Mouse (Mus musculus) embryonic facial prominence, embryonic 14.5 days (tissue): ENCODE measurements around the gene Aup1. TPM values are rescaled to one million over a fixed set of nuclear protein-coding genes. Genes with fewer than 3 reads are reported as not detected.
A peak's percentile ranks its signal among the peaks of the same experiment; 100 is the strongest.

Experiments used
- ATAC-seq: fragments of 200-750 bp; cut with Nextera tagmentation; 2 replicates; pipeline ENCODE4 v1.8.0; 2017; ENCODE audit warnings: low read depth, moderate number of reproducible peaks, moderate TSS enrichment
- DNase-seq: peaks from one replicate; pipeline ENCODE4 v3.0.0-alpha.2; 2015; ENCODE audit warnings: low spot score
- H3K27ac ChIP-seq: fragments of 300-500 bp; sonication (generic); replicated peaks from 2 replicates; pipeline ENCODE4 v1.5.1; 2014; ENCODE audit warnings: low read depth, mild to moderate bottlenecking, low read length, moderate library complexity
- H3K27me3 ChIP-seq: fragments of 300-500 bp; sonication (generic); replicated peaks from 2 replicates; pipeline ENCODE4 v1.6.1; 2014; ENCODE audit warnings: low read length; ENCODE audit not compliant: control insufficient read depth, insufficient read depth
- H3K36me3 ChIP-seq: fragments of 300-500 bp; sonication (generic); 2 replicates; pipeline ENCODE4 v1.6.1; 2014; ENCODE audit warnings: low read length, mixed read lengths; ENCODE audit not compliant: control insufficient read depth, insufficient read depth
- H3K4me1 ChIP-seq: fragments of 300-500 bp; sonication (generic); 2 replicates; pipeline ENCODE4 v1.6.1; 2014; ENCODE audit warnings: antibody characterized with exemption, low read length; ENCODE audit not compliant: control insufficient read depth, insufficient read depth
- H3K4me2 ChIP-seq: fragments of 300-500 bp; sonication (generic); 2 replicates; pipeline ENCODE4 v1.6.1; 2014; ENCODE audit warnings: low read depth, mild to moderate bottlenecking, low read length, moderate library complexity, mixed read lengths
- H3K4me3 ChIP-seq: fragments of 300-500 bp; sonication (generic); 2 replicates; pipeline ENCODE4 v1.5.1; 2014; ENCODE audit warnings: low read depth, mild to moderate bottlenecking, low read length
- H3K9ac ChIP-seq: fragments of 300-500 bp; sonication (generic); 2 replicates; pipeline ENCODE4 v1.6.1; 2014; ENCODE audit warnings: low read depth, mild to moderate bottlenecking, low read length, moderate library complexity, mixed read lengths
- H3K9me3 ChIP-seq: fragments of 300-500 bp; sonication (generic); 2 replicates; pipeline ENCODE4 v1.6.1; 2016; ENCODE audit warnings: low read length; ENCODE audit not compliant: control insufficient read depth
- WGBS: fragments of 180-500 bp; shearing (Covaris S2); extraction: QIAGEN DNeasy Blood & Tissue Kit; methylation state at CpG from one replicate; pipeline ENCODE4 v1.1.7; 2014; 5-methylcytosine and 5-hydroxymethylcytosine counted together
- polyA plus RNA-seq: library from polyadenylated mRNA; unstranded; fragments of >200 nt; fragmentation: Nextera tagmentation; extraction: Ambion mirVana; gene quantifications from 2 replicates; pipeline ENCODE4 v1.2.1, GENCODE M21; 2014

The Aup1 gene
- 118 and 121 TPM in 2 replicates for polyA plus RNA-seq

GRCm38 (mm10) chr6:83054074-83054851, at the start of gene Aup1:
TSS of gene Aup1 (plus strand) at chr6:83054521.
- no peaks in the 10 kb centered on the region for H3K9me3 ChIP-seq
- peak within 1 kb of the TSS; percentile 94 for H3K4me3 ChIP-seq
- WGBS = 0% methylated on average over 40 of the region's 64 CpGs
- ATAC-seq (peak; percentile 98), DNase-seq (peak; percentile 99)
- peak within 1 kb of the TSS; percentile 92 for H3K9ac ChIP-seq
- peak within 1 kb of the TSS; percentile 87 for H3K27ac ChIP-seq
- H3K4me1 ChIP-seq = peaks cover 17% of the 10 kb centered on the region
- H3K4me2 ChIP-seq = peak within 1 kb of the TSS; percentile 82
- H3K27me3 ChIP-seq = no peaks in the 10 kb centered on the region
- H3K36me3 ChIP-seq = peaks cover 39% of the 10 kb centered on the region

DNA sequence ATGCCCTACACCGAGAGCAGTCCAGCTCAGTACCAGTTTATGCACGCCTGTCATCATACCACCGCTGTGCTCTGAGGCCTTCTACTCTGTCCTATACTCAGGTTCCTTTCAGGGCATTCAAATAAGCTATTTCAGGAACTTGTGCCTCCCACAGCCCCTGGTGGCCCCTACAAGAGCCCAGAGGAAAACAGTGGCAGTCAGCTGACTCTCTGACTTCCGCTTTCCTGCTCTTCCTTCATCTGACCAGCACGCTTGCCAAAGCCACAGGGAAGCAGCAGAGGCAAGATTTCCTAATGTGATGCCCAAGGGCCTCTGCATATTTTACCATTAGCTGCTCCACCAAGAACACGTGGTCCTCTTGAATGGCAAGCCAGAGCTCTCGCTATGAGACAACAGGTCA, 49.4 kb upstream of the Aup1 start:
- Histone ChIP-seq H3K4me2 (no peak overlapping the region), H3K4me3 (no peak overlapping the region), H3K36me3 (no peaks in the 10 kb centered on the region), H3K4me1 (0 out of 2 replicates have a peak, but pooled peaks cover 7% of the 10 kb centered on the region), H3K9me3 (no peaks in the 10 kb centered on the region), H3K27ac (no peak overlapping the region; the same call in 1 of the 2 replicates), H3K9ac (no peak overlapping the region), H3K27me3 (no peaks in the 10 kb centered on the region)
- no peak for ATAC-seq
- DNase-seq = peak; percentile 55
- WGBS = 36% methylated on average over 7 of the region's 7 CpGs

GRCm38 (mm10) chr6:83005444-83006011, 48.8 kb upstream of the Aup1 start:
- 77% methylated on average over 10 of the region's 10 CpGs for WGBS
- Histone ChIP-seq H3K9ac (no peak overlapping the region), H3K27me3 (no peaks in the 10 kb centered on the region), H3K4me1 (0 out of 2 replicates have a peak, but pooled peaks cover 7% of the 10 kb centered on the region), H3K27ac (no peak overlapping the region), H3K36me3 (no peaks in the 10 kb centered on the region), H3K4me3 (no peak overlapping the region), H3K9me3 (no peaks in the 10 kb centered on the region), H3K4me2 (no peak overlapping the region)
- ATAC-seq = no peak
- no peak for DNase-seq

GRCm38 (mm10) chr6:83006114-83006513, 48.2 kb upstream of the Aup1 start:
- ATAC-seq (no peak), DNase-seq (no peak)
- Histone ChIP-seq H3K9ac (no peak overlapping the region), H3K27ac (no peak overlapping the region), H3K36me3 (no peaks in the 10 kb centered on the region), H3K4me3 (no peak overlapping the region), H3K9me3 (no peaks in the 10 kb centered on the region), H3K4me2 (no peak overlapping the region), H3K4me1 (0 out of 2 replicates have a peak, but pooled peaks cover 7% of the 10 kb centered on the region), H3K27me3 (no peaks in the 10 kb centered on the region)
- 78% methylated on average over 6 of the region's 6 CpGs for WGBS

DNA sequence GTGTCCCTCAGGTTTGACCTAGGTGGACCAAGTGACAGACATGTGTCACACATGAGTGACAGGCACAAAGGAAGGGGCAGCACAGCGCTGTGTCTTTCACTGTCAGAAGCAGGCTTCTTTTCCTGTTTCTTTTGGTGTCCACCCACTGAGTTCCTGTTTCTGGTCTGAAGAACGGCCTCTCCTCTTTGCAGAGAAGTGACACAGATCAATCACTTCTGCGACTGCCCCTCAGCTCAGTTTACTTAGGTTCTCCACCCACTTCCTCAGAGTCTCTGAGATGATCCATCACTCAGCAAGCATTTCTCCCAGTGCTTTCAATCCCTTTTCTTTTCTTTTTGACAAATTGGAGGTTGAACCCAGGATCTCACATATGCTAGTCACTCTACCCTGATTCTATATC, 45.7 kb upstream of the Aup1 start:
- H3K27ac ChIP-seq = no peak overlapping the region
- no peak overlapping the region for H3K9ac ChIP-seq
- no peaks in the 10 kb centered on the region for H3K9me3 ChIP-seq
- no peaks in the 10 kb centered on the region for H3K27me3 ChIP-seq
- WGBS = 40% methylated on average over 3 of the region's 3 CpGs
- ATAC-seq = no peak
- no peak for DNase-seq
- H3K4me1 ChIP-seq = 0 out of 2 replicates have a peak, but pooled peaks cover 7% of the 10 kb centered on the region
- no peak overlapping the region for H3K4me2 ChIP-seq
- no peaks in the 10 kb centered on the region for H3K36me3 ChIP-seq
- no peak overlapping the region for H3K4me3 ChIP-seq

DNA sequence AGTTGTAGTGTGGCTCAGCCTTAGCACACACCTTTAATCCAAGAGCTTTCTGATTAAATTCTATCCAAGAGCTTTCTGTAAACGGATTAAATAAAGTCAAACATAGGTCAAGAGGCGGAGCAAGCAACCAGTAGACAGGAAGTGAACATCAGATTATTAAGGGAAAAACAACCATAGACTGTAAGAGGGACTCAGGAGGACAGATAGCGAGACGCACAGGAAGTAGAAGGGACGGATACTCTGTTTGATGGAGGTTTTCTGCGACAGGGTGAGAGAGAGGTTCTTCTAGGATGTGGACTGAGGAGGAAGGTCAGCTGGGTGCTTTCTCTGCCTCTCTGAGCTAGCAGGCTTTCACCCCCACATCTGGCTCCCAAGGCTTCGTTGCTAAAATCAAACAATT, 44.3 kb upstream of the Aup1 start:
- Histone ChIP-seq H3K4me3 (no peak overlapping the region), H3K4me1 (0 out of 2 replicates have a peak, but pooled peaks cover under 1% of the 10 kb centered on the region), H3K9ac (no peak overlapping the region), H3K4me2 (no peak overlapping the region), H3K36me3 (no peaks in the 10 kb centered on the region), H3K9me3 (no peaks in the 10 kb centered on the region), H3K27ac (no peak overlapping the region), H3K27me3 (no peaks in the 10 kb centered on the region)
- WGBS = 56% methylated on average over 7 of the region's 7 CpGs
- no peak for ATAC-seq
- no peak for DNase-seq

DNA sequence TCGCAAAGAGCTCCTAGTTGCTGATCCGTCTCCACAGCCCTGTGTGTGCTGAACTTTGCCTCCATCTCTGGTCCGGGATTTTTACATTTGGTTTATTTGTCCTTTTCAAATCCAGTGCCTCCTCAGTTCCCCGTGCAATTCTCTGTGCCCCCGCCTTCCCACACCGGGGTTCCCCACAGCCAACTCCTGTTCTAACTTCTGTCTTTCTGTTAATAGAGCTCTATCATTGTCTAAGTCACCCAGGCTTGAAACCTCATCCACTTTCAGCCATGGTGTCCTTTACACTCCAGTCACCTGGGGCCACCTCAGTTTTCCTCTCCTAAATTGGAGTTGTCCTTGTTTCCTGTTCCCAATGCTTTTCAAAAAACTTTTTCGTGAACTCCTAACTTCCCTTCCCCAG, 43.1 kb upstream of the Aup1 start:
- no peak overlapping the region for H3K27ac ChIP-seq
- H3K36me3 ChIP-seq = no peaks in the 10 kb centered on the region
- DNase-seq (no peak), ATAC-seq (no peak)
- H3K9me3 ChIP-seq = no peaks in the 10 kb centered on the region
- no peaks in the 10 kb centered on the region for H3K27me3 ChIP-seq
- H3K9ac ChIP-seq = no peak overlapping the region
- no peak overlapping the region for H3K4me3 ChIP-seq
- H3K4me1 ChIP-seq = no peaks in the 10 kb centered on the region
- H3K4me2 ChIP-seq = no peak overlapping the region
- 80% methylated on average over 7 of the region's 7 CpGs for WGBS

- no peaks in the 10 kb centered on the region for H3K9me3 ChIP-seq
- DNase-seq = no peak
- WGBS = 70% methylated on average over 6 of the region's 6 CpGs
- no peak for ATAC-seq
- no peaks in the 10 kb centered on the region for H3K4me1 ChIP-seq
- no peaks in the 10 kb centered on the region for H3K36me3 ChIP-seq
- H3K27ac ChIP-seq = no peak overlapping the region
- H3K4me2 ChIP-seq = no peak overlapping the region
- no peak overlapping the region for H3K4me3 ChIP-seq
- H3K9ac ChIP-seq = no peak overlapping the region
- no peaks in the 10 kb centered on the region for H3K27me3 ChIP-seq
These were observed 42.6 kb upstream of the Aup1 start for GRCm38 (mm10) chr6:83011756-83012155.
